Mouse (Mus musculus) ES-Bruce4 (cell line): ENCODE results near the gene Cela3b. TPM values are rescaled to one million over a fixed set of nuclear protein-coding genes. Genes with fewer than 3 reads are reported as not detected.

ENCODE experiments used
- H3K27ac ChIP-seq: 2 replicates; pipeline ENCODE4 v1.5.1; 2012; ENCODE audit warnings: low read length, inconsistent platforms; ENCODE audit not compliant: insufficient read depth
- H3K27me3 ChIP-seq: 2 replicates; pipeline ENCODE4 v1.6.1; 2012; ENCODE audit warnings: mild to moderate bottlenecking, low read length, inconsistent platforms; ENCODE audit not compliant: control insufficient read depth, poor library complexity, insufficient read depth, severe bottlenecking
- H3K36me3 ChIP-seq: 2 replicates; pipeline ENCODE4 v1.6.1; 2012; ENCODE audit warnings: inconsistent platforms, mild to moderate bottlenecking, low read length, moderate library complexity; ENCODE audit not compliant: control insufficient read depth, poor library complexity, insufficient read depth, severe bottlenecking
- H3K4me1 ChIP-seq: one replicate; pipeline ENCODE4 v1.8.1; 2011; ENCODE audit warnings: low read length; ENCODE audit not compliant: control insufficient read depth, insufficient read depth
- H3K4me3 ChIP-seq: 2 replicates; pipeline ENCODE4 v1.5.1; 2011; ENCODE audit warnings: low read depth, mild to moderate bottlenecking, low read length
- H3K9ac ChIP-seq: 2 replicates; pipeline ENCODE4 v1.6.1; 2012; ENCODE audit warnings: low read depth, mild to moderate bottlenecking, inconsistent platforms; ENCODE audit not compliant: poor library complexity, severe bottlenecking
- H3K9me3 ChIP-seq: replicated peaks from 2 replicates; pipeline ENCODE4 v1.6.1; 2012; ENCODE audit warnings: mild to moderate bottlenecking, low read length, inconsistent platforms; ENCODE audit not compliant: control insufficient read depth, poor library complexity, insufficient read depth, severe bottlenecking
- CTCF ChIP-seq: IDR thresholded peaks from one replicate; pipeline ENCODE4 v1.8.1; 2011; ENCODE audit warnings: low read depth, low read length
- EP300 ChIP-seq: IDR thresholded peaks from 2 replicates; pipeline ENCODE4 v1.6.1; 2011; ENCODE audit warnings: low read depth, low read length; ENCODE audit not compliant: insufficient read depth
- POLR2A ChIP-seq: IDR thresholded peaks from one replicate; pipeline ENCODE4 v1.8.1; 2011; ENCODE audit warnings: low read length; ENCODE audit not compliant: insufficient read depth
- polyA plus RNA-seq: library from polyadenylated mRNA; stranded (reverse); fragments of >200 nt; gene quantifications from 2 replicates; pipeline ENCODE4 v1.2.4, GENCODE M21; 2011; ENCODE audit warnings: low read depth; ENCODE audit not compliant: missing spikeins, insufficient read depth, insufficient read length

The Cela3b gene
- polyA plus RNA-seq, 1 experiment = not detected

GRCm38 (mm10) chr4:137475271-137476050, 45.1 kb upstream of the Cela3b start:
- Histone ChIP-seq H3K9me3 (no peaks in the 10 kb centered on the region), H3K4me3 (no peak overlapping the region), H3K9ac (no peak overlapping the region), H3K36me3 (no peaks in the 10 kb centered on the region), H3K27me3 (no peaks in the 10 kb centered on the region), H3K27ac (peak overlapping the region; percentile 22), H3K4me1 (peaks cover 19% of the 10 kb centered on the region)
- no peak for TF ChIP-seq POLR2A
- no peak for TF ChIP-seq EP300

DNA sequence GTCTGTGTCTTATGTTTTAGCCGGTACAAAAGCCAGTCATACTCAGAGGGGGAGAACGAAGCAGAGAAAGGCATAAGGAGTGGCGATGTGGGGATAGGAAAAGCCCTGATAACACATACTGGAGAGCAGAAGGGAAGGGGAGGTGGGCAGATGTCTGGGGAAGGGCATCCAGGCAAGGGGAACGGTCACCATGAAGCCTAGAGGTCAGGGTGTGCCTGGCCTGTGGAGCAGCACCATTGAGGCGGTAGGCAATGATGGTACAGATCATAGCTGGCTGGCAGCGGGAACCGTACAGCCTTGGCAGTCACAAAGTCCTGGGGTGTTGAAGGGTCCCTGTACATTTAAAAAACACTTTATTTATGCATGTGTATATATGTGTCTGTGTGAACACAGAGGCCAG, 44.4 kb upstream of the Cela3b start:
- no peaks in the 10 kb centered on the region for H3K36me3 ChIP-seq
- H3K9ac ChIP-seq = no peak overlapping the region
- H3K27ac ChIP-seq = no peak overlapping the region
- no peaks in the 10 kb centered on the region for H3K27me3 ChIP-seq
- no peaks in the 10 kb centered on the region for H3K9me3 ChIP-seq
- no peak overlapping the region for H3K4me3 ChIP-seq
- TF ChIP-seq POLR2A (no peak), EP300 (no peak), CTCF (no peak)
- H3K4me1 ChIP-seq = peaks cover 19% of the 10 kb centered on the region

DNA sequence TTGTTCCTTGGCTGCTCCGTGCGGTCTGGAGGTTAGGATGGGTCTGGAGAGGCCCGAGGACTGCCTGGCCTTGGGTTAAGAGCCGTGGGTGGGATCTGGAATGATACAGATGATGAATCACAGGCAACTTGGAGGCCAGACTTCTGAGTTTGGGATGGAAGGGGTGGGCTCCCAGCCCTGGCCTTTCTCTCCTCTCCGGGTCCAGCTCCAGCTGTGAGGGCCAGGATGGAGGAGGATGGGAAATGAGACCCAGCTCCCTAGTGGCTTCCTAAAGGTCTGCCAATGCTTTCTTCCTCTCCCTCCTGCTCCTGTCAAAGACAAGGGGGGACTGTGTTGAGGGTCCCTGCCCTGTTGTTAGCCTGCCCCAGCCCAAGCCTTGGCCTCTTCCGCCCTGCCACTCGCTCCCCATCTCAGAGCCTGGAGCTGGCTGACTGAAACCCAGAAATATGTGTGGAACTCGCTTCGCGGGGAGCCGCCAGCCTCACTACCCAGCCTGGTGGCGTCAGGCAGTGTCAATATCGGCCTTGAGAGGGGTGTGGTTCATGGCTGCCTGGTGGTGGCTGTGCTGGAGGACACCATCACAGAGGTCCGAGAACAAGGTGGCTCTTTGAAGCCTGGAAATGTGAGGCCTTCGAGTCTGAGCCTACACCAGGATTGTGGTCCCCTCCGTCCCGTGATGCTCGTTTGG, 43.5 kb upstream of the Cela3b start:
- H3K27ac ChIP-seq = no peak overlapping the region
- no peaks in the 10 kb centered on the region for H3K9me3 ChIP-seq
- no peak overlapping the region for H3K4me3 ChIP-seq
- no peaks in the 10 kb centered on the region for H3K36me3 ChIP-seq
- no peaks in the 10 kb centered on the region for H3K27me3 ChIP-seq
- H3K4me1 ChIP-seq = peaks cover 19% of the 10 kb centered on the region
- no peak for TF ChIP-seq EP300
- TF ChIP-seq CTCF = no peak
- TF ChIP-seq POLR2A = no peak
- H3K9ac ChIP-seq = no peak overlapping the region

GRCm38 (mm10) chr4:137473240-137473639, 42.9 kb upstream of the Cela3b start:
- Histone ChIP-seq H3K36me3 (no peaks in the 10 kb centered on the region), H3K4me3 (no peak overlapping the region), H3K27me3 (no peaks in the 10 kb centered on the region), H3K9me3 (no peaks in the 10 kb centered on the region), H3K4me1 (peaks cover 19% of the 10 kb centered on the region), H3K27ac (no peak overlapping the region), H3K9ac (no peak overlapping the region)
- TF ChIP-seq EP300 = no peak
- TF ChIP-seq CTCF = no peak
- no peak for TF ChIP-seq POLR2A

- Histone ChIP-seq H3K9me3 (no peaks in the 10 kb centered on the region), H3K4me1 (peaks cover 17% of the 10 kb centered on the region), H3K36me3 (no peaks in the 10 kb centered on the region), H3K27ac (peak overlapping the region; percentile 59), H3K4me3 (peak overlapping the region; percentile 78), H3K9ac (peak overlapping the region; percentile 54), H3K27me3 (no peaks in the 10 kb centered on the region)
- TF ChIP-seq CTCF (no peak), POLR2A (no peak), EP300 (no peak)
Measured at GRCm38 (mm10) chr4:137471326-137471725, 41.0 kb upstream of the Cela3b start.

DNA sequence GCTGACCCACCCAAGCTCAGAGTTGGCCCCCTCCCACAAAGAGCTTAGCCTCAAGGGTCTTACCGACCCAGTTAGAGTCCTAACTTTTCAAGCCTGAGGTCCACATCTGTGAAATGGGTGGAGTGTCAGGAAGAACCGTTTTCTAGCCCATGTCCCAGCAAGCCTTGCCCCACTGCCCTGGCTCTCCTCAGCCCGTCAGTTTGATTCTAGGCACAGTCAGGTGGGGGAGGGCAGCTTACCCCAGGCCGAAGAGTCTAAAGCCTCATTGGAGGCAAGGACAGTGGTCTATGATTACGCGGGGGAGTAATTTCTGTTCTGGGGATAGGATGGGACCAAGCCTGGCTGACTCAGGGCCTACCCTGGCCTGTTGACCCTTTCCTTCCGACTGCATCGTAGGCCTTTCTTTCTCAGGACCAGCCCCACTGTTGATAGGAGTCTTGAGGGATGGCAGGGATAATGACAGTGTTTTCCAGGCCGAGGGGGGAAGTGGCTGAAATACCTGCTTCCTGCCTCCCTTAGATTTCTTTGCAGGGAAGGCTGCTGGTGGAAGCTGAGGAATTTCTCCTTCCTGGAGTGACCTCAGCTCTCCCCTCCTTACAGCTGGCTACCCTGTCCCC, 40.5 kb upstream of the Cela3b start:
- peak overlapping the region; percentile 54 for H3K9ac ChIP-seq
- H3K27me3 ChIP-seq = no peaks in the 10 kb centered on the region
- H3K9me3 ChIP-seq = no peaks in the 10 kb centered on the region
- H3K4me3 ChIP-seq = peak overlapping the region; percentile 78
- peaks cover 15% of the 10 kb centered on the region for H3K4me1 ChIP-seq
- H3K36me3 ChIP-seq = no peaks in the 10 kb centered on the region
- no peak for TF ChIP-seq CTCF
- TF ChIP-seq EP300 = no peak; the same call in 1 of the 2 replicates
- no peak for TF ChIP-seq POLR2A
- peak overlapping the region; percentile 98 for H3K27ac ChIP-seq
